Mouse (Mus musculus): ENCODE measurements around the gene Aco2. TPM values are rescaled to one million over a fixed set of nuclear protein-coding genes. Genes with fewer than 3 reads are reported as not detected.

Aco2 gene
- total RNA-seq, 2 experiments from 2014 or later, result 16.3 to 59.3 TPM

DNA sequence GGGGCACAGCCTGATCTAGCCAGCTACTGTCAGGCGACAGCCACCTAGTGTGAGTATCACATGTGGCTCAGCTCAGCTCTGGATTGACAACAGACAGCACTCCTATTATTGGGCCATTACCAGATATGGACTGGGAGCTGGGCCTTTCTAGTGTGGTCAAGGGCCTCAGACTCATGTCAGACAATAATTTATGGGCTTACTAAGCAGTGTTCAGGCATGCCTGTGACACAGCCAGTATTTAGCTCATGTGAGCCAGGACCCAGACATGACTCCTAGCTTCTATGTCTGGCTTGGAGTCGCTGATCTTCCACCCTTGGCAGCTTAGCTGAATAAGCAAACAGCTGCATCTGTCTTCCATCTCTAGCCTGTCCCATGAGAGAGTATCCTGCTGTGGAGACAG is 40.4 kb downstream of the Aco2 start:
- ATAC-seq (replicated peaks; ENCODE audit: low FRiP score, poor library complexity, severe bottlenecking), result no peak

DNA sequence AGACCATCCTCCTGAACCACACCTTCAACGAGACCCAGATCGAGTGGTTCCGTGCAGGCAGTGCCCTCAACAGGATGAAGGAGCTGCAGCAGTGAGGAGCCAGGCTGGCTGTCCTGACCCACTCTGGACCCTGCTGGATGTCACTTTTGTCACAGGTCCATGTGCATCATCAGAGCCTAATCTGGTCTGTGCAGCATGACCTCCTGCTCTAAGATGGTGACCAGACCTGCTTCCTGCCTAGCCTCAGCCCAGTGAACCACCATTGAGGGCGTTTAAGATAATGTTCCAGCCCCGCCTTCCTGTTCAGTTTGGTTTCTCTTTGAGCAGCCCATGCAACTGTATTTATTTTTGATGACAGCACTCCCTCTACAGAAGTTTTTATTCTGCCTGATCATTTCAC is 42.6 kb downstream of the Aco2 start:
- no peak for ATAC-seq (replicated peaks; ENCODE audit: low FRiP score, poor library complexity, severe bottlenecking)

DNA sequence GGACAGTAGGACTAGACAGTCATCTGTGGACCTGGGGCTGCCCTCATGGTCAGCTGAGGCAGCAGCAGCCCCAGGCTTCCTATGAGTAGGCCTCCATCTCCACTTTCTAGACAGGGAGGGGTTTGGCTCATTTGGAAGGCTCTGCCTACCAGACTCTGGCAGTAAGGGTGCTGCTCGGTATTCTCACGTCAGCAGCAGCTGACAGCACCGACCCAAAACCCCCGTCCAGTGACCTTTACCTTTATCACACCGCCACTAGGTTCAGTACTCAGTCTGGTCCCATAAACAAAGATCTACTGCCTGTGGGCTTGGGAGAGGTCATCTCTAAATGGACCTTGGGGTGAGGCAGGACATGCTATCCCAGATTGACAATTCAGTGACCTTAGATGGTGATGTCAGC is 43.6 kb downstream of the Aco2 start:
- ATAC-seq (replicated peaks; ENCODE audit: low FRiP score, poor library complexity, severe bottlenecking), result no peak

DNA sequence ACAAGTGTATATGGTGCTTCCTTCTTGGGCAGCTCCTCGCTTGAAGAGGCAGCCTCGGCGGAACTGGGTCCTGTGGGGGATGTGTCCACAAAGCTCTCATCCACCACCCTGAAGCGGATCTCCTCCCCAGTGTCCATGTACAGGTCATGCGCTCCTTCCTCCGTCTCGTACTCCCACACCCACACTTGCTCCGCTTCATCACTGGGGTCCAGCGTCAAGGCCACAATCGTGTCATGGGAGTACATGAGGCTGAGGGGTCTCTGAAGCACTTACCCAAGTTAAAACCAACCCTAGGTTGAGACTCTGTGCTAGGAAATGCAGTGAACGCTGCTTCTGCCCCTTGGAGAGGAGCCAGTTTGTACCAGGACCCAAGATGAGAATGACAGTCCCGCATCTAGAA is 45.1 kb downstream of the Aco2 start:
- ATAC-seq (replicated peaks; ENCODE audit: low FRiP score, poor library complexity, severe bottlenecking), result no peak

DNA sequence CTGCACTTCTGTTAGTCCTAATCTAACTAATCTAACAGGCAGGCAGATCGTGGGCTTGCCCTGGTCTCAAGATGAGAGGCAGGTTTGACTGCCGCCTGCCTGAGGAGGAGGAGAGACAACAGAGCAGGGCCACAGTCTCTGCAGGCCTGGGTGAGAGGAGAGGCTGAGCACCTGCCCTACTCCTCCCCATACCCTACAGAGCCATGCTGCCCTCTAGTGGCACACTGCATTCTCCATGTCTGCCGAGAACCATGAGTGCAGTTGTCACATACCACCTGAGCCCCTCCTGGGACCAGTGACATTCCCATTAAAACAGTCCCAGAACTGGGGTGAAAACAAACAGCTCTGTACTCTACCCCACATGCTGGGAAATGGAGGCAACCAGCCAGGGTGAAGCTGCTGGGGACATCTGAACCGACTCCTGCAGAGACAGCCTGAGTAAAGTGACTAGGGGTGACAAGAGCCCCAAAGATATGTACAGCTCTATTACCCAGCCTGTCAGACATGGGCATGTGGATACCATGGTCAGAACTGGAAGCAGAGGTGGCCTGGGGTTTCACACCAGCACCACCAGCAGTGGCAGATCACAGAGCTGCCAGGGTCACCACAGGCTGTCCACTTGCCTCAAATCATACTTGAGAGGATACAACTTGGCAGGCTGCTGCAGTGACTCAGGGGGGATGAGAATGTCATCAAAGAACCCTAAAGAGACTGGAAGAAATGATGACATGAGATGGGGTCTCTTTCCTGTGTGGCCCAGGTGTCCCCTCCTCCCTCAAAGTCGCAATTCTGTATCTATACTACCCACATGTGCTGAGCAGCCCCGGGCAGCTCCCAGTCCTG is 45.7 kb downstream of the Aco2 start:
- ATAC-seq (replicated peaks; ENCODE audit: low FRiP score, poor library complexity, severe bottlenecking), result peak; percentile 76

DNA sequence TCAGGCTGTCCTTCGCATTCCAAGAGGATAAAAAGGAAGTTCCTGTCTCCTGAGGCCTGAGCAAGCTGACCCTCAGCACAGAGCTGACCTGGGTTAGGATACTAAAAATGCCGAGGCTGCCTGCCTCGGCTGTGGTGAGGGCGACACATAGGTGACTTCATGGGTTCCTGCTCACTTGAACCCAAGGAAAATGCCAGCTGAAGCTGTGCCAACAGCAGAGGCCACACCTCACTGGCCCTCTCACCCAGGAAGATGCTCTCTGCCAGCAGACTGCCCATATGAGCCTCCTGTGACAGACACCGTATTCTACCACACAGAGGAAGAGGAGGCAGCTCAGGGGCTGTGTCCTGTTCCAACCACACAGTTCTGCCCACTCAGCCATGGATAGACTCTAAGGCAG is 47.0 kb downstream of the Aco2 start:
- no peak for ATAC-seq (replicated peaks; ENCODE audit: low FRiP score, poor library complexity, severe bottlenecking)

DNA sequence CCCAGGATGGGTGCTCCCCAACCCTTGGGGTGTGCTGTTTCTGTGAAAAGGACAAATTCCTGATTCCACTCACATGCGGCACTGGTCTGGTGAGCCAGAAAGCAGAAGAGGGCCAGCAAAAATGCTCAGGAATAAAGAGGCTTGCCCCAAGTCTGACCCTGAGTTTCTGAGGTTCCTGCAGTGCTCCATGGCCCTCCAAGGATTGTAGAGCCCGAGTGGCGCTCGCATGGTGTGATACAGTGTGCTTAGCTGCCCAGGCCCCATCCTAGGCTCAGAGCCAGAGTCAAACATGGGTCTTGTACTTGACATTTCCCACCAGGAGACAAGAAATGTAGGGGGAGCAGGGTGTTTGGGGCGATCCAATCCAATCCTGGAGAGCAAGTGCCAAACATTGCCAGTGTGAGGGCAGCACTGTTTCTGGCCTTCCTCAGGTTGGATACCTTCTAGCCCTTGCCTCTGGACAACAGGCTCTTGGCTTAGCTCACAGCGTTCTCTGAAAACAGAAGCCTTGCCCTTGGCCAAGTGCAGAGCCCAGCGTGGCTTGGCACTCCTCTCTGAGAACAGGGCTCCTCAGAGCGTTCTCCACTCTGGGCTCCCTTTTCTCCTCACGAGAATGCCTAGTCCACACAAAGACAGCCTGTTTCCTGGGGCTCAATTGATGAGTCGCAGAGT is 48.6 kb downstream of the Aco2 start:
- ATAC-seq (replicated peaks; ENCODE audit: low FRiP score, poor library complexity, severe bottlenecking), result no peak

DNA sequence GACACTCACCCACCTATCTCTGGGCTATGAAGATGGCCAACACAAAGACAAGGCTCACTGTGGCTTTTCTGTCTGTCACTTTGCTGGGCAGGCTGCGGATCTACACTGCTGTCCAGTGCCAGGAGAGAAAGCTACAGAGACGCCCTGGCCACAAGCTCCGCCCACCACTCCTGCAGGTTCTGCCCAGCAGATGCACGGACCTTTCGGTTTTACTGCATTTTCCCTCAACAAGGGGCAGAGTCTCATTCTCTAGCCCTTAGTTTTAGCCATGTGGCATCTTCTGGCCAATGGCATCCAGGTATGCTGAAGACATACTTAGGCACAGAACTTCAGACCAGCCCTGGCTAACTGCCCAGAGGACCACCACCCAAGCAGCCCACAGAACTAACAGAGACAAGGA is 49.1 kb downstream of the Aco2 start:
- no peak for ATAC-seq (replicated peaks; ENCODE audit: low FRiP score, poor library complexity, severe bottlenecking)

DNA sequence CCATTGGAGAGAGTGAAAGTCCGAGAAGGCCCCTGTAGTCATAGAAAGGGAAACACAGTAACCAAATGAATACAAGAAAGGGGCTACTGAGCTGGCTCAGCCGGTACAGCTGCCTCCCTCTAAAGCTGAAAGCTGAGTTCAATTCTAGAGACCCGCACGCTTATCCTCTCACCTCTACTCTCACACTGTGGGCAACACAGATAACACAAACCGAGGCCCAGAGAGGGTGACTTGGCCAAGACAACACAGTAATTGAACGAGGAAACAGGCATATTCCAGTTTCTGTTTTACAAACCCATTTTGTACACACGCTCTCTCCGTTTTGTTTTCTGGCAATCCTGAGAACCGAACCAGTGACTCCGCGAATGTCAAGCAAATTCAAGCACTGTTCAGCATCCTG is 52.8 kb downstream of the Aco2 start:
- peak; percentile 39 for ATAC-seq (replicated peaks; ENCODE audit: low FRiP score, poor library complexity, severe bottlenecking)

DNA sequence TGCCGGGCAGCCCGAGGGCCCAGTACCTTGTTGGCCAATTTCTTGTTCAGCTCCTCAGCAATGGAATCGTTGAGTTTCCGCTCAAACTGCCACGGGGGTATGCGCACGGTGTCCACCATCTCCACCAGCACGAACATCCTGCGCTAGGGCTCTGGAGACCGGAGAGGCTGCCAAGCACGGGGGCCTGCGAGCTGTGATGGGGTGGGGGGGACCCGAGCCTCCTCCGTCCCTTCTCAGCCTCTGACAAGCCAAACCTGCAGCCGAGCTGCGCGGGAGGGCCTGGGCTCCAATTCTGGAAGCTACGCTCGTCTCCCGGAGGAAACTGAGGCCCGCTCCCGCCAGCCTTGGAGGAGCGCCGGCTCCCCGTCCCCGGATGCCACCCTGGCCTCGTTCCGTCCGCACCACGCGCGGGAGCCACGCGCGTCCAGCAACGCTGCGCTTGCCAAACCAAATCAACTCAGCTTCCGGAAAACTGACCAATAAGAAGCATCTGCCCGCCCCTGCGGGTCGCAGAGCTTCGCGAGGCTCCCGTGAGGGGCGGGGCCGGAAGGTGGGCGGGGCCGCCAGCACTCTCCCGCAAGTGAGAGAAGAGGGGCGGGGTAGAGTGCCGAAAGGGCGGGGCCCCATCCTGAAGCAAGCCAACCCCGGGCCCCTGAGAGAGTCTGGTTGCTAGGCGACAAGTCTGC is 53.8 kb downstream of the Aco2 start, which contains the start of gene Polr3h:
TSS of gene Polr3h (minus strand) at position 481 of the 686 bp plus-strand sequence.
- peak; percentile 91 for ATAC-seq (replicated peaks; ENCODE audit: low FRiP score, poor library complexity, severe bottlenecking)

DNA sequence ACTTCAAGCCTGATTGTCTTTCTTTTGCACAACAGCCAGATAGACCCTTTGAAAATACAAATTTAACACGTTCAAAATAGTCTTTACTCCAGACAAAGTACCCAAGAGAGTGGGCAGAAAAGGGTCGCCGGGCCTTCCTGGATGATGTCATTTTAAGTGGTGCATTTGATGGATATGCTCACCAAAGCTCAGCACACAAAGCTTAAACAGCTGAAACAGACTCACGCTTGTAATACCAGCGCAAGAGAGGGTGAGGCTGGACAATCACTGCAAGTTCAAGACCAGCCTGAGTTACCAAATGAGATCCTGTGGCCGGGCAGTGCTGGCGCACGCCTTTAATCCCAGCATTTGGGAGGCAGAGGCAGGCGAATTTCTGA is 54.3 kb downstream of the Aco2 start:
- 0 out of 2 replicates have a peak, but pooled peaks have one; percentile 1 for ATAC-seq (replicated peaks; ENCODE audit: low FRiP score, poor library complexity, severe bottlenecking)

DNA sequence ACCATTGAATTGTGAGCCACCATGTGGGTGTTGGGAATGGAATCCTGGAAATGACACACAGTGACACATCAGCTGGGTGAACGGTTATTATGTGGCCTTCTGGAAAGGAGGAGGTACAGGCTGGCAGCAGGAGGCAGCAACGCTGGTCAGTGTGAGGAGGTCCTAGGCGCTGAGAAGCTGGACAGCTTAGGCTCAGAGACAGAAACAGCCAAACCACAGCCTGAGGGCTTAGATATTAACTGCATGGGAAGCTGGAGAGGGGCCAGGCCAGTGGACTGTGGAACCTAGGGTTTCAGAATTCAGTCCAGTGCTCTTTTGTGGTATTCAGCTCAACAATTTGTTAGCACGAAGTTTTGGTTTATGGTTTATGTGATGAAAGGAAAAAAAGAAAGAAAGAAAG is 55.6 kb downstream of the Aco2 start:
- no peak for ATAC-seq (replicated peaks; ENCODE audit: low FRiP score, poor library complexity, severe bottlenecking)

DNA sequence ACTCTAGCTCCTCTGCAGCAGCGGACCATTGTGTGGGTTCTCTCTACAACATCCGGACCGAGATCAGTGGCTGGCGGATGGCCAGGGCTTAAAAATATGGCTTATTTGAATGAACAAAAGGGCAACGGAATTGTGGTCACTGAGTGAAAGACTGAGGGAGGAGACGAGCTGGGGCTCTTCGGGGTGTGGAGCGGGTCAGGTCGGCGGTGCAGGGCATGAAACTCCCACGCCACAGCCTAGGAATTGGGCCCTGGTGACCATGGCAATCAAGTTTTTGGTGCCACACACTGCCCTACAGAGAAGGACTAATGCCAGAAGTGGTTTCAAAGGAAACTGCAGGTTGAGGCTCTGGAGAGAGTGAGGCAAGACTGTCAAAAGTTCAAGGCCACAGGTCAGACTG is 56.2 kb downstream of the Aco2 start:
- ATAC-seq (replicated peaks; ENCODE audit: low FRiP score, poor library complexity, severe bottlenecking), result no peak

DNA sequence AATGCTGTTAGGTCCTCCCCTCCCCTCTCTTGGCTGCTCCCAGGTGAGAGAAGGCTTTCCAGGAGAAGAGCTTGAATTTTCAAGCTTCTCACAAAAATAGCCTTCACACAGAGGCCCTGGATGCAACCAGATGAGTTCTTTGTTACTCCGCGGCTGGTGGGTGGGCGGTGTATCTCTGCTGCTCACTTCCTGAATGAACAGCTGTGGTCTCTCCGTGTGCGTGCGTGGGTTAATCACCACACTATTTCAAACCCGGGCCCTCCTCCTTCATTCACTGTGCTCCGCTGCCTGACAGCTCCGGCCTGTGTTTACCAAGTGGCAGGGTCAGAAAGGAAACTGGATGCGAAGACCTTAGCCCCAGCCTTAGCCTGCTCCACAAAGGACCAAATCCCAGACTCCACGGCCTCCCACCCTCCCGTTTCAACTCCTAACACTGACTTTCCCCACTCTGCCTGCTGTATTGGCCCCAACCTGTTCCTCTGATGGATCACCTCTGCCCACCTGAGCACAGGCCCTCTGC is 60.9 kb downstream of the Aco2 start:
- no peak for ATAC-seq (replicated peaks; ENCODE audit: low FRiP score, poor library complexity, severe bottlenecking)

DNA sequence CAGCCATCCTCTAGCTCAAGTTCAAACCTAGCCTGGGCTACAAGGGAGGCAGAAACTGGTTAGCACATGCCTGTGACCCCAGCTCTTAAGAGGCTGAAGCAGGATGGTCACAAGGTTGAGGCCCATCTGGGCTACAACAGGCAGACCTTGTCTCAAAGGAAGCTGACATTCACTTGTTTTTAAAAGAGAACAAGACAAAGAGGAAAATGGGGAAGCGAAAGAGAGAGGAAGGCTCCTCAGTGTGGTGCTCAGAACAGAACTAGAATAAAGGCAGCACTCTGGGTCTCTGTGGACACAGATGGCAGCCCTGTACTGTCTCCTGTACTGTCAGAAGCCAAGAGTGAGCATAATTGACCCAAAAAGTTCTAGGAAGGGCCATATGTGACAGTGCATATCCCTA is 61.9 kb downstream of the Aco2 start:
- ATAC-seq (replicated peaks; ENCODE audit: low FRiP score, poor library complexity, severe bottlenecking), result no peak

DNA sequence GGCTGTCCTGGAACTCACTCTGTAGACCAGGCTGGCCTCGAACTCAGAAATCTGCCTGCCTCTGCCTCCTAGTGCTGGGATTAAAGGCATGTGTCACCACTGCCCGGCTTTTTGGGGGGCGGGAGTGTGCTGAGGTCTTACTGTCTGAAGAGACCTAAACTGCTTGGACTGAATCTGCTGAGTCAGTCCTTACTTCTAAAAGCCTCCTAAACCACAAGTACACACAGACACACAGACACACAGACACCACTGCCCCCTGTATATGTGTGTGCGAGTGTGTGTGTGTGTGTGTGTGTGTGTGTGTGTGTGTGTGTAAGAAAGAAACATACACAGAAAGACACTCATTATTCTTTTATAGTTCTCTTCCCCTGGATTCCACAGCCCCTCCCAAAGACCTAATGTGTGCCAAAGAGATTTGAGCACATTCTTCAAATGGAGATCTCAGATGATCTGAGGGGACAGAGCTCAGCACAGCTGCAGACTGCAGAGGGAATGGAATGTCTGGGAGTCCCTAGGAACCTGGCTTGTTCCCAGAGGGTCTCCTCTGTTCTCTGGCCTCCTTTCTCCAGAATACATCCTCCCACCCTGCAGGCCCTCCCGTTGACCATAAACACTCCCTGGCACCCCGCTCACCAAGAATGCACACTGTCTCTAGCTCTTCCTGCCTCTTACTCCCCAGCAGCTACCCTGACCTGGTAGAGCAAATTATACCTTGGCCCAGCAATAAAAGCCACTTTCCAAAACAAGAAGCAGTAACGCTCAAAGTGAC is 63.9 kb downstream of the Aco2 start:
- ATAC-seq (replicated peaks; ENCODE audit: low FRiP score, poor library complexity, severe bottlenecking), result no peak

DNA sequence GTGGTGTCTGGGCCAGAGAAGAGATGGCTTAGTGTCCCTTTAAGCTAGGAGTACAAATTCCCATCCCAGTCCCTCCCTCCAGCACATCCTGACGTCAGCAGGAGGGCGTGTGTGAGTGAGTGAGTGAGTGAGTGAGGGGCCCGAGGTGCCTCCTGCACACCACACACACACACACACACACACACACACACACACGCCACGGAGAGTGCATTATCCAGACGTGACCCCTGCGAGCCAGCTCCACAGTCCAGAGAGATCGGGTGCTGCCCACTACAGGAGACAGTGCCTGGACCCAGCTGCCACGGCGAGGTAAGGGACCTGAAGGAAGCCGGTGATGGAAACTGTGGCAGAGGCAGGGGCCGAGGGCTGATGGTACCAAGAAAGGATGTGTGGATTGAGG is 64.6 kb downstream of the Aco2 start, which contains the start of gene Csdc2:
TSS of gene Csdc2 (plus strand) at position 81 of the 400 bp plus-strand sequence.
- no peak for ATAC-seq (replicated peaks; ENCODE audit: low FRiP score, poor library complexity, severe bottlenecking)

DNA sequence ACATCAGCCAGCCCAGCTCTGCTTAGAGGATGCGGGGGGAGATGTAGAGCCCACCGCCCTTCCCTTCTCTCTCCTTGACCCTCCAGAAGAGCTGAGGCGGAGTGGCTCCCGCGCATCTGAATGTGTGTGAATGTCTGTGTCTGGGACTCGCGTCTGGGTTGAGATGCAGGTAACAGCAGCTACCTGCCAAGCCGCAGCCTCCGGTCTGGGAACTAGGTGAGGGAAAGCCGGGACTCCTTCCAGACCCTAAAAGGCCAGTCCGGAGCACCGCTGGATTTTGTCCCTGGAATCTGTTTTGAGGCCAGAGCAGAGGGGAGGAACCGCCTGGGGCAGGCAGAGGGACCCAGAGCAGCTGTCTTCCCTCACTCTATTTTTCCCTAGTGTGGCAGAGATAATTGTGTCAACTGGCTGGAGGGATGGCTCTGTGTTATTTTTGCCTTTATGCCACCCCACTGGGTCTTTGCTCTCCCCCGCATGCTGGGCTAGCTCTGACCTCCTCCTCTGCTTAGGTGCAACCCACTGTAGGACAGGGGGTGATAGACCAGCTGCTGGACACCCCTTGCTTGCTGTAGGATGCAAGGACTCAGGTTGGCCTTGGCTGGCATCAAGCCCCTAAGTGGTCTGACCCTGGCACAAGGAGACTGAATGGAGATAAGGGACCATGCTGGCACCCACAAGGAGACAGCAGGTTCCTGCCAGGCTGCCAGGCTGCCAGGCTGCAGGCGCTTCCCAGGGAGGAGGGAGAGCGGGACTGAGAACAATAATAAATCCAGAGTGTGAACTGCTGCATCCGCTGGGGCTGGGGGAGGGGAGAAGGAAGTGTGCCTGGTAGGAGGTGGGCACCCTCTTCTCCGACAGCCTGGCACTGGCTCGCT is 65.2 kb downstream of the Aco2 start:
- ATAC-seq (replicated peaks; ENCODE audit: low FRiP score, poor library complexity, severe bottlenecking), result no peak

DNA sequence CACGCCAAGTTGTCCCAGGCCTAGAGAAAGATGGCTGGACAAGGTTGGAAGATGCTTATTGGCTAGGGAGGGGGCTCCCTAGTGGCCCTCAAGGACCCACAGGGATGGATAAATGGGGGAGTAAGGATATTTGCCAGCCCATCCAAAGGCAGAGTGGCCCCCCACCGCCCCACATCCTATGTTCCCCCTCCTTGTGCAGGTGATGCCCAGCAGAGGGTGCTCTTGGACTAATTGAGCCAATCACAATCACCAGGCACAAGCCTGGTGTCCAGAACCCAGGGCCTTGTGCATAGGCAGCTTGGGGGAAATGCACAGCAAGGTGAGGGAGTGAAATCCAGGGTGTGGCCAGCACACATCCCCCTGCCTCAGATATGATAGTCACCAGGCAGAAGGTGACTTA is 66.1 kb downstream of the Aco2 start:
- no peak for ATAC-seq (replicated peaks; ENCODE audit: low FRiP score, poor library complexity, severe bottlenecking)

Measured in erythroblast, adult 5-6 weeks (primary cell).